Mouse (Mus musculus) heart, embryonic 14.5 days (tissue): ENCODE results near the gene Twistnb. TPM values are rescaled to one million over a fixed set of nuclear protein-coding genes. Genes with fewer than 3 reads are reported as not detected.

Experiments used
- ATAC-seq: fragments of 200-750 bp; cut with Nextera tagmentation; 2 replicates; pipeline ENCODE4 v1.8.0; 2017; ENCODE audit warnings: low read depth, moderate TSS enrichment; ENCODE audit not compliant: insufficient number of reproducible peaks, insufficient read depth, low FRiP score
- H3K27ac ChIP-seq, 2 experiments: fragments of 200-500 bp in 1 of 2; fragments of 300-500 bp in 1 of 2; sonication (generic) in 1 of 2; replicated peaks in 1 of 2; 2 replicates each; pipeline ENCODE4 v1.5.1; 2012 to 2014; ENCODE audit warnings: low read depth in 2 of 2, low read length in 2 of 2, control low read depth in 1 of 2, mild to moderate bottlenecking in 1 of 2, mixed read lengths in 1 of 2; ENCODE audit not compliant: control insufficient read depth in 1 of 2, insufficient read depth in 1 of 2
- H3K27me3 ChIP-seq: fragments of 300-500 bp; sonication (generic); 2 replicates; pipeline ENCODE4 v1.6.1; 2014; ENCODE audit warnings: mild to moderate bottlenecking, low read length, control low read depth; ENCODE audit not compliant: control insufficient read depth, insufficient read depth
- H3K36me3 ChIP-seq: fragments of 300-500 bp; sonication (generic); 2 replicates; pipeline ENCODE4 v1.6.1; 2014; ENCODE audit warnings: mild to moderate bottlenecking, control low read depth, low read length, mixed read lengths; ENCODE audit not compliant: control insufficient read depth, insufficient read depth
- H3K4me1 ChIP-seq, 2 experiments: fragments of 200-500 bp in 1 of 2; fragments of 300-500 bp in 1 of 2; sonication (generic) in 1 of 2; 2 replicates each; pipeline ENCODE4 v1.6.1; 2012 to 2014; ENCODE audit warnings: low read length in 2 of 2, control low read depth in 1 of 2, mixed read lengths in 1 of 2; ENCODE audit not compliant: control insufficient read depth in 2 of 2, insufficient read depth in 2 of 2
- H3K4me2 ChIP-seq: fragments of 300-500 bp; sonication (generic); 2 replicates; pipeline ENCODE4 v1.6.1; 2014; ENCODE audit warnings: mild to moderate bottlenecking, low read length
- H3K4me3 ChIP-seq, 2 experiments: fragments of 200-500 bp in 1 of 2; fragments of 300-500 bp in 1 of 2; sonication (generic) in 1 of 2; 2 replicates each; pipeline ENCODE4 v1.5.1; 2012 to 2014; ENCODE audit warnings: low read length in 2 of 2, mild to moderate bottlenecking in 2 of 2, control low read depth in 1 of 2, low read depth in 1 of 2, moderate library complexity in 1 of 2; ENCODE audit not compliant: control insufficient read depth in 1 of 2, insufficient read depth in 1 of 2
- H3K9ac ChIP-seq: fragments of 300-500 bp; sonication (generic); 2 replicates; pipeline ENCODE4 v1.6.1; 2014; ENCODE audit warnings: mild to moderate bottlenecking, low read length
- H3K9me3 ChIP-seq: fragments of 300-500 bp; sonication (generic); 2 replicates; pipeline ENCODE4 v1.6.1; 2016; ENCODE audit warnings: low read length, control low read depth; ENCODE audit not compliant: control insufficient read depth
- WGBS: fragments of 180-500 bp; shearing (Covaris S2); extraction: QIAGEN DNeasy Blood & Tissue Kit; methylation state at CpG from one replicate; pipeline ENCODE4 v1.1.7; 2014; 5-methylcytosine and 5-hydroxymethylcytosine counted together
- polyA plus RNA-seq: library from polyadenylated mRNA; unstranded; fragments of >200 nt; fragmentation: Nextera tagmentation; extraction: Ambion mirVana; gene quantifications from 2 replicates; pipeline ENCODE4 v1.2.1, GENCODE M21; 2014

Twistnb gene
- polyA plus RNA-seq: 33.2 and 38.4 TPM in 2 replicates

DNA sequence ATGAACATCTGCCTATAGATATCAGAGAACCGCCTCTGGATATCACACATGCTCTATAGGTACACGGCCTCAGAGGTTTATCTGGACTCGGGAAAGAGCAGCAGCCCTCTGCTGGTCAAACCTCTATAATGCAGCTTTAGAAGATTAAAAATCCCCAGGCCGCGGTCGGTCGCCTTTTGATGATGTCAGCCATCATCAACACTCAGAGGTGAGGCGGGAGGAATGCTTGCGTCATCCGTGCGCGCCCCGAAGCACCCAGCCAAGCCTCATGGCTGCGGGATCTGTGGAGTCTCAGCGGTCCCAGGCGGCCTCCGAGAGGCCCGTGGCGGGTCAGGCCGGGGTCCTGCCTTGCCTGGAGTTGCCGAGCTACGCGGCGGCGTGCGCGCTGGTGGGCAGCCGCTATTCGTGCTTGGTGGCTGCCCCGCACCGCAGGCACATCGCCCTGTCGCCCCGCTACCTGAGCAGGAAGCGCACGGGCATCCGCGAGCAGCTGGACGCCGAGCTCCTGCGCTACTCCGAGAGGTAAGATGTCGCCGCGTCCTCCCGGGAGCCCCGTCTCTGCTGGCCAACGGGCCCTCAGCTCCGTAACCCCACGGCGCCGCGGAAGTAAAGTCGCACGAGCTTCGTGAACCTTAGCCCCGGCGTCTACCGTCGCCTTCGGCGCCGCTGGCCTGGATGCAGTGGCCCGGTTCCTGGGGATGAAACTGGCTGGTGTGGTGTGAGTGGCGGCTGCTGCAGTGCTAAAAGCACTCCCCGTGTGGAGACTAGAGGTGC is at the start of gene Twistnb:
Gene Twistnb, plus strand, starts transcription at position 249 of the 774 bp plus-strand sequence.
- no peaks in the 10 kb centered on the region for H3K27me3 ChIP-seq
- ATAC-seq: peak; percentile 87
- H3K9ac ChIP-seq: peak within 1 kb of the TSS; percentile 92
- peak within 1 kb of the TSS; percentile 93 to 98 for H3K4me3 ChIP-seq
- no peaks in the 10 kb centered on the region for H3K36me3 ChIP-seq
- H3K9me3 ChIP-seq: no peaks in the 10 kb centered on the region
- WGBS: under 1% methylated on average over 65 of the region's 66 CpGs
- peak within 1 kb of the TSS; percentile 46 to 80; a peak in 3 of 4 replicates for H3K27ac ChIP-seq
- H3K4me2 ChIP-seq: peak within 1 kb of the TSS; percentile 88
- H3K4me1 ChIP-seq: peaks cover 0 to 5% of the 10 kb centered on the region in 2 experiments; a peak in 2 of 4 replicates

DNA sequence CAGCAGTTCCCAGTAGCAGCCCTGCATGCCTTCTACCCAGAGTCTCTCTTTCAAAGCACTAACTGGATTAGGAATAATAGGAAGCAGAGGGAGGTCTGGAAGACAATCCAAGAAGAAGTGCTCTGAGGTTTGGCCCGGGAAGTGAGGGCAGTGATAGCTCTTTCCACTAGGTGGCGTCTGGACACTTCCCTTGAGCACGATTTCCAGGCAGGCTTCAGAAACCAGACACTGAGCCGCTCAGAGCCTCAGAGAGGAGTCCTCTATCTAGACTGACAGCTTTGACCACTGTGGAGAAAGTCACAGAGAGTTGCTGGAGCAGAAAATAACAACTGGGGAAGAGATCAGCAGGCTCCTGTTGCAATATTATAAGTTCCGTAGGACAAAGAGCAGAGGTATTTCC is 40.6 kb upstream of the Twistnb start:
- H3K9ac ChIP-seq: no peak overlapping the region
- H3K9me3 ChIP-seq: no peaks in the 10 kb centered on the region
- no peak overlapping the region for H3K4me2 ChIP-seq
- no peak; the same call in 1 of the 2 replicates for ATAC-seq
- no peaks in the 10 kb centered on the region for H3K36me3 ChIP-seq
- 13% methylated on average over 5 of the region's 5 CpGs for WGBS
- no peak overlapping the region for H3K27ac ChIP-seq
- no peaks in the 10 kb centered on the region for H3K27me3 ChIP-seq
- no peak overlapping the region for H3K4me3 ChIP-seq
- H3K4me1 ChIP-seq: no peaks in the 10 kb centered on the region

DNA sequence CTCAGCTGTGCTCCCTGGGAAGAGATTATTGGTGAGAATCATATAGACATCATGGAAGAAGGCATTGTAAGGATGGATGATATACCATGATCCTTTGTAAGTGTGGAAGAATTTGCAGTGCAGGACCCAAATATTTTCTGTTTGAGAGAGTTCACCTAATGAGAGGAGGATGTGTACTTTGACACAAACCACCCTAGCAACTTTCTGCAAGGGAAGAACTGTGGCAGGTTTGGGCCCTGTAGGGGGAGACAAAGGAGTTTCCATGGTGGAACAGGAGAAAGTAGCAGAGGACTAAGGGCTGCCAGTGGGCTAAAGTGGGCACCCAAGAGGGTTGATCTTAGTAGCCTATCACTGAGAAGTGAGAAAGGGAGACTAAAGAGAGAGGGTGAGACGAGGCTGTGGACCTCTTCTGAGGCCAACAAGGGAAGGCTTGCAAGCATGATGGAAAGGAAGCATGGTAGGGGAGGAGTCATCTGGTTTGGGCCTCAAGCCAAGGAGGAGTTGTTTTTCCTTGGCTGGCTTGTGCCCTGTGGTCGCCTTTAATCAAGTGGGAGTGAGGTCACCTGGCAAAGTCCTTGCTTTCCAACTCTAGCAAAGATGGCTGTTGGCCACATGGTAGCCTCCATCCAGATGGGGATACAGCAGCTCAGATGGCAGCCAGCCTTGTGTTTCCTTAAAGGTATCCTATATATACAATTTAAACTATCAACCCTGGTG is 38.4 kb upstream of the Twistnb start:
- no peak overlapping the region for H3K4me2 ChIP-seq
- no peaks in the 10 kb centered on the region for H3K36me3 ChIP-seq
- no peaks in the 10 kb centered on the region for H3K9me3 ChIP-seq
- peaks cover 5 to 8% of the 10 kb centered on the region in 2 experiments; a peak in 2 of 4 replicates for H3K4me1 ChIP-seq
- no peak overlapping the region for H3K9ac ChIP-seq
- H3K27me3 ChIP-seq: no peaks in the 10 kb centered on the region
- no peak overlapping the region for H3K27ac ChIP-seq
- ATAC-seq: no peak
- no peak overlapping the region for H3K4me3 ChIP-seq
- WGBS: 43% methylated on average over 2 of the region's 2 CpGs

DNA sequence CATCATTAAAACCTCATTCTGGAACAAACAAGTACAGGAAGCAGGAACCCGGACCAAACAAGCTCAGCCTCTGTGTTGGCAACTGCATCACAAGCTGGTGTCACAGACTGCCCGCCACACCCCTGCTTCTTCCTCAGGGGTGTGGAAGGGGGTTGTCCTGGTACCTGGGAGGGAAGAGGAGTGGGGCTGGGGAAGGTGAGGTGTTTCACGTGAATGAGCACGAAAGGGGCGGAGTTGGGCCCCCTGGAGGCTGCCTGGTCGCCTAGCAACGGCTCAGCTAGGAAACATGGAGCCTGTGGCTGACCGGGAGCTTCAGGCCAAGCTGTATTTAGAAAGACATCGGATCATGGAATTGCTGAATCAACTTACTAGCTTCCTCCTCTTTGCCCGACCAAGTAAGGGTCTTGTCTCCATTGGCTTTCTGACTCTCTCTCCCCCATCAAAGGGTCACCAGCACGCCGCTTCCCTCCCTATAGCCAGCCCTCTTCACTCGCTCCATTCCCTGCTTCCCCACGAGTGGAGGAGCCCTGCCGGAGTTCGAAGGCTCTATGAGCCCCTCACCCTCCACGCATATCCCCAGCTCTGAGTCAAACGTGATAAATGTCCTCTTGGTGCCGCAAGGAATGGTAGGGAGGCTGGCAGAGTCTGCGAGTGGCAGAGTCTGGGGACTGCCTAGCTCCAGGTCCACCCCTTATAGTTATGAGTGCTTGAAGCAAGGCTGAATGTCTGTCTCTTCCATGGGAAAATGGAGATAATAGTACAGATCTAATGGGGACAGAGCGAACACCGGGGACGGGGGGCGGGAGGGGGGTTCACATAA is 34.4 kb upstream of the Twistnb start, which contains the start of gene Efcab10:
Gene Efcab10, plus strand, starts transcription at position 51 of the 820 bp plus-strand sequence.
- peak within 1 kb of the TSS; percentile 60 for H3K4me2 ChIP-seq
- peak within 1 kb of the TSS; percentile 36; the same call in 1 of the 2 replicates for H3K9ac ChIP-seq
- ATAC-seq: no peak
- no peaks in the 10 kb centered on the region for H3K27me3 ChIP-seq
- H3K9me3 ChIP-seq: no peaks in the 10 kb centered on the region
- H3K4me1 ChIP-seq: peaks cover 5 to 8% of the 10 kb centered on the region in 2 experiments; a peak in 2 of 4 replicates
- no peak within 1 kb of the TSS for H3K27ac ChIP-seq
- H3K36me3 ChIP-seq: no peaks in the 10 kb centered on the region
- WGBS: 10% methylated on average over 24 of the region's 24 CpGs
- peak within 1 kb of the TSS; percentile 10 to 20 for H3K4me3 ChIP-seq

DNA sequence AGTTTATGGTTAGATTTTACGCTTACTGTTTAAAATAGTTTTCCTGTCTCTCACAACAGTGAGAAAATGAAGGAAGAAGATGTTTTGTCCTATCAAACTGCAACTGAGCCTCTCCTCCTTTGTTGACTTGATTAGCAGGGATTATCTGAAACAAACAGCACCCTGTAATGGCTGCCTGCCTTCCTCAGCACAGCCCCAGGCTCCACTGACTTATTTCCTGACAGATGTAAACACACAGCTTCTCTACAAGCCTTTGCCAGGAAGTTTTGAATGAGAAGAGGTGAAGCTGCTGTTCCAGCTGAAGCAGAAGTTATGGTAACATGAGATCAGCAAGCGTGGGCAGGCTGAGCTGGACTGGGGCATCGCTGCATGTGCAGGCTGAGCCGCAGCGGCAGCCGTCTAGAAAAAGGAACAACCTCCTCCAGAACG is 26.2 kb upstream of the Twistnb start:
- Histone ChIP-seq H3K27ac (no peak overlapping the region), H3K27me3 (no peaks in the 10 kb centered on the region), H3K9ac (no peak overlapping the region), H3K4me3 (no peak overlapping the region), H3K4me1 (no peaks in the 10 kb centered on the region), H3K4me2 (no peak overlapping the region), H3K9me3 (no peaks in the 10 kb centered on the region), H3K36me3 (no peaks in the 10 kb centered on the region)
- 38% methylated on average over 7 of the region's 7 CpGs for WGBS
- ATAC-seq: no peak

- no peaks in the 10 kb centered on the region for H3K9me3 ChIP-seq
- no peaks in the 10 kb centered on the region for H3K27me3 ChIP-seq
- 52% methylated on average over 5 of the region's 5 CpGs for WGBS
- no peak for ATAC-seq
- H3K4me2 ChIP-seq: no peak overlapping the region
- H3K9ac ChIP-seq: no peak overlapping the region
- no peaks in the 10 kb centered on the region for H3K36me3 ChIP-seq
- no peak overlapping the region for H3K4me3 ChIP-seq
- no peaks in the 10 kb centered on the region for H3K4me1 ChIP-seq
- no peak overlapping the region for H3K27ac ChIP-seq
Observed at GRCm38 (mm10) chr12:33404996-33405395, 24.4 kb upstream of the Twistnb start.

DNA sequence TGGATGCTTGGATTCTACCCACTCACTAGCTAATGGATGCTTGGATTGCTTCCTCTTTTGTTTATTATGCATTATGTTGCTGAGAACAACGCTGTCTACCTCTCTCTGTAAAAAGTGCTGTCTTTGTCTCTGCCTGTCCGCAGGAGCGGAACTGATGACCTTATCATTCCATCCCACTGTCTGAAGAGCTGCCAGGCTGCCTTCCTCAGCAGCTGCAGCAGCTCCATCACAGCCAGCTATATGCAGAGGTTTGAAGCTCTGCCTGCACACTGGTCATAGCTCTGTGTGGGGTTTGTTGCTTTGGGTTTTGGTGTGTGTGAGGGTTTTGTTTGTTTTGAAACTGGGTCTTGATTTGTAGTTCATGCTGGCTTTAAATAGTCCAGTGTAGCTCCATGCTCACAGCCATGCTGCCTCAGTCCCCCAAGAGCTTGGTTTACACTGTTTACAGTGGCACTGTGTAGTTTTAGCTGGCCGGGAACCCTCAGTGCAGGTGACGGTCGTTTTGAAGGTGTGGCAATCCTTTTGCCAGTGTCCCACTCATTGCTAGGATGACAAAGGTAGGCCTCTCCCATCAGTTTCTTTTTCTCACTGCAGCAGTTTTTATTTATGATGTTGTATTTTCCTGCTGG is 23.9 kb upstream of the Twistnb start:
- H3K27ac ChIP-seq: no peak overlapping the region
- WGBS: 47% methylated on average over 6 of the region's 6 CpGs
- H3K4me2 ChIP-seq: no peak overlapping the region
- H3K9ac ChIP-seq: no peak overlapping the region
- no peaks in the 10 kb centered on the region for H3K27me3 ChIP-seq
- H3K4me1 ChIP-seq: no peaks in the 10 kb centered on the region
- ATAC-seq: no peak
- H3K4me3 ChIP-seq: no peak overlapping the region
- no peaks in the 10 kb centered on the region for H3K9me3 ChIP-seq
- H3K36me3 ChIP-seq: no peaks in the 10 kb centered on the region
